Mouse (Mus musculus) liver, embryonic 13.5 days (tissue): ENCODE measurements around the gene Dlx5. TPM values are rescaled to one million over a fixed set of nuclear protein-coding genes. Genes with fewer than 3 reads are reported as not detected.
A peak's percentile ranks its signal among the peaks of the same experiment; 100 is the strongest.

Source experiments
- ATAC-seq: fragments of 200-750 bp; cut with Nextera tagmentation; 2 replicates; pipeline ENCODE4 v1.8.0; 2017; ENCODE audit warnings: low read depth, mild to moderate bottlenecking, moderate number of reproducible peaks, moderate library complexity
- DNase-seq: peaks from one replicate; pipeline ENCODE4 v3.0.0; 2022
- H3K27ac ChIP-seq: fragments of 300-500 bp; sonication (generic); 2 replicates; pipeline ENCODE4 v1.5.1; 2015; ENCODE audit warnings: moderate library complexity, mild to moderate bottlenecking, inconsistent platforms
- H3K27me3 ChIP-seq: fragments of 300-500 bp; sonication (generic); 2 replicates; pipeline ENCODE4 v1.6.1; 2015; ENCODE audit warnings: mild to moderate bottlenecking, inconsistent platforms
- H3K36me3 ChIP-seq: fragments of 300-500 bp; sonication (generic); 2 replicates; pipeline ENCODE4 v1.6.1; 2015; ENCODE audit warnings: mild to moderate bottlenecking, inconsistent platforms
- H3K4me1 ChIP-seq: fragments of 300-500 bp; sonication (generic); replicated peaks from 2 replicates; pipeline ENCODE4 v1.6.1; 2015; ENCODE audit warnings: inconsistent platforms
- H3K4me2 ChIP-seq: fragments of 300-500 bp; sonication (generic); 2 replicates; pipeline ENCODE4 v1.6.1; 2015; ENCODE audit warnings: inconsistent platforms, mild to moderate bottlenecking, moderate library complexity
- H3K4me3 ChIP-seq: fragments of 300-500 bp; sonication (generic); replicated peaks from 2 replicates; pipeline ENCODE4 v1.5.1; 2015; ENCODE audit warnings: mild to moderate bottlenecking, inconsistent platforms
- H3K9ac ChIP-seq: fragments of 300-500 bp; sonication (generic); 2 replicates; pipeline ENCODE4 v1.6.1; 2015; ENCODE audit warnings: mild to moderate bottlenecking, inconsistent platforms
- H3K9me3 ChIP-seq: fragments of 300-500 bp; sonication (generic); replicated peaks from 2 replicates; pipeline ENCODE4 v1.6.1; 2016; ENCODE audit warnings: inconsistent platforms
- WGBS: fragments of 180-500 bp; shearing (Covaris S2); methylation state at CpG from one replicate; pipeline ENCODE4 v1.1.7; 2015; ENCODE audit not compliant: insufficient replicate concordance; 5-methylcytosine and 5-hydroxymethylcytosine counted together
- polyA plus RNA-seq: library from polyadenylated mRNA; unstranded; fragments of >200 nt; fragmentation: Nextera tagmentation; extraction: Ambion mirVana; gene quantifications from 2 replicates; pipeline ENCODE4 v1.2.1, GENCODE M21; 2015

Gene Dlx5
- 0.08 TPM in 1 of 2 replicates, not detected in the other for polyA plus RNA-seq

- ATAC-seq: no peak
Observed at GRCm38 (mm10) chr6:6881638-6882190, at the start of gene Dlx5. Gene Dlx5 (minus strand): TSS chr6:6882085.

GRCm38 (mm10) chr6:6931507-6931906 lies 49.6 kb upstream of the Dlx5 start:
- Histone ChIP-seq H3K9me3 (no peaks in the 10 kb centered on the region), H3K27ac (no peak overlapping the region), H3K9ac (no peak overlapping the region), H3K36me3 (no peaks in the 10 kb centered on the region), H3K4me1 (no peaks in the 10 kb centered on the region), H3K4me3 (no peak overlapping the region), H3K27me3 (no peaks in the 10 kb centered on the region), H3K4me2 (no peak overlapping the region)
- no peak for DNase-seq
- no peak for ATAC-seq
- 73% methylated on average over 4 of the region's 4 CpGs for WGBS

More at GRCm38 (mm10) chr6:6881638-6882190, at the start of gene Dlx5:
- DNase-seq: no peak
- no peak within 1 kb of the TSS for H3K9ac ChIP-seq
- WGBS: 1% methylated on average over 35 of the region's 42 CpGs
- H3K9me3 ChIP-seq: no peaks in the 10 kb centered on the region
- no peaks in the 10 kb centered on the region for H3K36me3 ChIP-seq
- H3K27me3 ChIP-seq: peaks cover 82% of the 10 kb centered on the region
- H3K27ac ChIP-seq: no peak within 1 kb of the TSS
- H3K4me1 ChIP-seq: no peaks in the 10 kb centered on the region
- H3K4me2 ChIP-seq: peak within 1 kb of the TSS; percentile 34
- H3K4me3 ChIP-seq: peak within 1 kb of the TSS; percentile 25; the same call in 1 of the 2 replicates

- no peaks in the 10 kb centered on the region for H3K27me3 ChIP-seq
- no peak overlapping the region for H3K4me3 ChIP-seq
- 65% methylated on average over 4 of the region's 4 CpGs for WGBS
- H3K27ac ChIP-seq: no peak overlapping the region
- DNase-seq (no peak), ATAC-seq (no peak)
- no peaks in the 10 kb centered on the region for H3K4me1 ChIP-seq
- H3K9me3 ChIP-seq: no peaks in the 10 kb centered on the region
- no peaks in the 10 kb centered on the region for H3K36me3 ChIP-seq
- no peak overlapping the region for H3K4me2 ChIP-seq
- H3K9ac ChIP-seq: no peak overlapping the region
Observed at GRCm38 (mm10) chr6:6930831-6931230, 48.9 kb upstream of the Dlx5 start.

GRCm38 (mm10) chr6:6925264-6925663 lies 43.4 kb upstream of the Dlx5 start:
- H3K27ac ChIP-seq: no peak overlapping the region
- H3K9me3 ChIP-seq: no peaks in the 10 kb centered on the region
- H3K9ac ChIP-seq: no peak overlapping the region
- ATAC-seq (no peak), DNase-seq (no peak)
- no peaks in the 10 kb centered on the region for H3K36me3 ChIP-seq
- 13% methylated on average over 1 of the region's 1 CpGs for WGBS
- H3K4me3 ChIP-seq: no peak overlapping the region
- H3K27me3 ChIP-seq: no peaks in the 10 kb centered on the region
- no peak overlapping the region for H3K4me2 ChIP-seq
- no peaks in the 10 kb centered on the region for H3K4me1 ChIP-seq

- 74% methylated on average over 4 of the region's 4 CpGs for WGBS
- no peaks in the 10 kb centered on the region for H3K27me3 ChIP-seq
- H3K9me3 ChIP-seq: no peaks in the 10 kb centered on the region
- no peak overlapping the region for H3K9ac ChIP-seq
- no peak overlapping the region for H3K4me2 ChIP-seq
- no peaks in the 10 kb centered on the region for H3K4me1 ChIP-seq
- ATAC-seq (no peak), DNase-seq (no peak)
- no peaks in the 10 kb centered on the region for H3K36me3 ChIP-seq
- H3K27ac ChIP-seq: no peak overlapping the region
- no peak overlapping the region for H3K4me3 ChIP-seq
Observed at GRCm38 (mm10) chr6:6917334-6917733, 35.4 kb upstream of the Dlx5 start.

GRCm38 (mm10) chr6:6915526-6915915 lies 33.6 kb upstream of the Dlx5 start:
- Histone ChIP-seq H3K9ac (no peak overlapping the region), H3K27me3 (no peaks in the 10 kb centered on the region), H3K27ac (no peak overlapping the region), H3K4me3 (no peak overlapping the region), H3K9me3 (no peaks in the 10 kb centered on the region), H3K4me2 (no peak overlapping the region), H3K4me1 (no peaks in the 10 kb centered on the region), H3K36me3 (no peaks in the 10 kb centered on the region)
- DNase-seq: no peak
- ATAC-seq: no peak
- WGBS: 20% methylated on average over 9 of the region's 9 CpGs

- Histone ChIP-seq H3K27me3 (no peaks in the 10 kb centered on the region), H3K9me3 (no peaks in the 10 kb centered on the region), H3K4me2 (no peak overlapping the region), H3K4me1 (no peaks in the 10 kb centered on the region), H3K9ac (no peak overlapping the region), H3K36me3 (no peaks in the 10 kb centered on the region), H3K4me3 (no peak overlapping the region), H3K27ac (no peak overlapping the region)
- 29% methylated on average over 5 of the region's 5 CpGs for WGBS
- ATAC-seq (no peak), DNase-seq (no peak)
Observed at GRCm38 (mm10) chr6:6914849-6915525, 33.1 kb upstream of the Dlx5 start.

GRCm38 (mm10) chr6:6914304-6914703 lies 32.4 kb upstream of the Dlx5 start:
- no peak overlapping the region for H3K4me3 ChIP-seq
- no peaks in the 10 kb centered on the region for H3K36me3 ChIP-seq
- H3K27ac ChIP-seq: no peak overlapping the region
- no peak overlapping the region for H3K9ac ChIP-seq
- no peak overlapping the region for H3K4me2 ChIP-seq
- no peak for ATAC-seq
- no peak for DNase-seq
- H3K27me3 ChIP-seq: no peaks in the 10 kb centered on the region
- H3K4me1 ChIP-seq: no peaks in the 10 kb centered on the region
- H3K9me3 ChIP-seq: no peaks in the 10 kb centered on the region
- 57% methylated on average over 1 of the region's 1 CpGs for WGBS

- no peaks in the 10 kb centered on the region for H3K36me3 ChIP-seq
- WGBS: 63% methylated on average over 8 of the region's 8 CpGs
Observed at GRCm38 (mm10) chr6:6909586-6909985, 27.7 kb upstream of the Dlx5 start.

GRCm38 (mm10) chr6:6890047-6890446 lies 8.2 kb upstream of the Dlx5 start:
- Histone ChIP-seq H3K4me1 (no peaks in the 10 kb centered on the region), H3K4me2 (no peak overlapping the region), H3K36me3 (no peaks in the 10 kb centered on the region), H3K9me3 (no peaks in the 10 kb centered on the region), H3K27me3 (peaks cover 10% of the 10 kb centered on the region), H3K4me3 (no peak overlapping the region), H3K27ac (no peak overlapping the region), H3K9ac (no peak overlapping the region)
- 48% methylated on average over 6 of the region's 6 CpGs for WGBS
- no peak for ATAC-seq
- DNase-seq: no peak

More at GRCm38 (mm10) chr6:6909586-6909985, 27.7 kb upstream of the Dlx5 start:
- Histone ChIP-seq H3K27ac (no peak overlapping the region), H3K4me1 (no peaks in the 10 kb centered on the region), H3K4me3 (no peak overlapping the region), H3K9ac (no peak overlapping the region), H3K4me2 (no peak overlapping the region), H3K9me3 (no peaks in the 10 kb centered on the region), H3K27me3 (no peaks in the 10 kb centered on the region)
- no peak for ATAC-seq
- no peak for DNase-seq

- ATAC-seq (no peak), DNase-seq (no peak)
- Histone ChIP-seq H3K36me3 (no peaks in the 10 kb centered on the region), H3K9ac (no peak overlapping the region), H3K27ac (no peak overlapping the region), H3K4me1 (no peaks in the 10 kb centered on the region), H3K9me3 (no peaks in the 10 kb centered on the region), H3K4me3 (no peak overlapping the region), H3K27me3 (peaks cover 46% of the 10 kb centered on the region), H3K4me2 (no peak overlapping the region)
- 56% methylated on average over 3 of the region's 3 CpGs for WGBS
Observed at GRCm38 (mm10) chr6:6886225-6886624, 4.3 kb upstream of the Dlx5 start.

GRCm38 (mm10) chr6:6884897-6885296 lies 3.0 kb upstream of the Dlx5 start:
- Histone ChIP-seq H3K4me3 (no peak overlapping the region), H3K9me3 (no peaks in the 10 kb centered on the region), H3K27ac (no peak overlapping the region), H3K4me1 (no peaks in the 10 kb centered on the region), H3K36me3 (no peaks in the 10 kb centered on the region), H3K4me2 (no peak overlapping the region), H3K9ac (no peak overlapping the region), H3K27me3 (peaks cover 60% of the 10 kb centered on the region)
- DNase-seq (no peak), ATAC-seq (no peak)
- WGBS: 8% methylated on average over 12 of the region's 12 CpGs
